Mouse (Mus musculus) right cerebral cortex, adult 2 months (tissue): ENCODE data around the gene Il31.
A peak's percentile ranks its signal among the peaks of the same experiment; 100 is the strongest.
"Not testable (repeated sequence)": the region's sequence is repeated elsewhere in the genome, so short reads cannot be mapped to it uniquely, and the experiment has no call there.

Experiments
- DNase-seq, 2 experiments: peaks; one replicate each; pipeline ENCODE4 v3.0.0; 2021 to 2022; ENCODE audit warnings: low spot score in 2 of 2

The Il31 gene

GRCm38 (mm10) chr5:123489112-123489785 is at the start of gene Il31, which contains the start of gene Lrrc43:
Gene Il31 (minus strand): TSS chr5:123489489.
Gene Lrrc43 (plus strand): TSS chr5:123489305.
- DNase-seq: peak in 1 of 2 experiments; percentile 22

- no peak for DNase-seq
These were observed 44.5 kb upstream of the Il31 start for GRCm38 (mm10) chr5:123533801-123534200.

- peak in 1 of 2 experiments; percentile 1 for DNase-seq
These were observed 40.8 kb upstream of the Il31 start for GRCm38 (mm10) chr5:123530056-123530455.

- DNase-seq: peak; percentile 1 to 2
These were observed 39.4 kb upstream of the Il31 start for GRCm38 (mm10) chr5:123528641-123529040.

- DNase-seq: no peak
These were observed 36.7 kb upstream of the Il31 start for GRCm38 (mm10) chr5:123525916-123526495.

GRCm38 (mm10) chr5:123525281-123525680 is 36.0 kb upstream of the Il31 start, which contains the start of gene Gm49027:
Gene Gm49027 (minus strand): TSS chr5:123525488.
- no peak for DNase-seq

- DNase-seq: no peak
These were observed 35.1 kb upstream of the Il31 start for GRCm38 (mm10) chr5:123524393-123524750.

GRCm38 (mm10) chr5:123523692-123524392 is 34.6 kb upstream of the Il31 start, which contains the start of gene Diablo:
Gene Diablo (minus strand): TSS chr5:123524176.
- DNase-seq: peak; percentile 98 to 99

- no peak for DNase-seq
These were observed 32.9 kb upstream of the Il31 start for GRCm38 (mm10) chr5:123522166-123522565.

- no peak for DNase-seq
These were observed 32.3 kb upstream of the Il31 start for GRCm38 (mm10) chr5:123521621-123522020.

GRCm38 (mm10) chr5:123520666-123521065 is 31.4 kb upstream of the Il31 start:
- no peak for DNase-seq

- DNase-seq: no peak
These were observed 25.6 kb upstream of the Il31 start for GRCm38 (mm10) chr5:123514871-123515270.

- no peak for DNase-seq
These were observed 22.8 kb upstream of the Il31 start for GRCm38 (mm10) chr5:123512102-123512501.

GRCm38 (mm10) chr5:123511426-123511825 is 22.1 kb upstream of the Il31 start:
- not testable (repeated sequence) for DNase-seq

- DNase-seq: no peak
These were observed 20.9 kb upstream of the Il31 start, which contains the start of gene B3gnt4 for GRCm38 (mm10) chr5:123510160-123510559. Gene B3gnt4 (plus strand): TSS chr5:123510460.

GRCm38 (mm10) chr5:123508921-123509320 is 19.6 kb upstream of the Il31 start:
- DNase-seq: no peak

GRCm38 (mm10) chr5:123507936-123508723 is 18.8 kb upstream of the Il31 start:
- DNase-seq: peak; percentile 70 to 82

GRCm38 (mm10) chr5:123501973-123502372 is 12.7 kb upstream of the Il31 start:
- no peak for DNase-seq

GRCm38 (mm10) chr5:123499717-123500116 is 10.4 kb upstream of the Il31 start:
- peak; percentile 61 to 74 for DNase-seq

GRCm38 (mm10) chr5:123489935-123490334 is 646 bp upstream of the Il31 start:
- no peak for DNase-seq

GRCm38 (mm10) chr5:123487659-123488395 is 1.5 kb downstream of the Il31 start:
- no peak for DNase-seq
